ENCODE assay signal across 7 mouse cellular contexts in genomic region chr15:98608058-98608783, GRCm38 (mm10). TPM values are rescaled to one million over a fixed set of nuclear protein-coding genes. Genes with fewer than 3 reads are reported as not detected.
DNase-seq lines count a peak whose midpoint lies in the region; ATAC-seq and TF ChIP-seq lines count a peak whose summit lies in the region.

No protein-coding gene starts in this region.

- 33% methylated on average over 10 of the region's 10 CpGs for WGBS in spleen, adult 2 months
- 17% methylated on average over 10 of the region's 10 CpGs for WGBS in forebrain, embryonic 12.5 days
- WGBS in kidney, adult 2 months = 3% methylated on average over 10 of the region's 10 CpGs
- 13% methylated on average over 8 of the region's 10 CpGs for WGBS in midbrain, postnatal 0 days

- no peaks in the 10 kb centered on the region; the same call in 1 of the 2 replicates for H3K4me1 ChIP-seq in spleen, adult 2 months (ENCODE audit: control insufficient read depth, insufficient read depth, insufficient read length)
- H3K4me1 ChIP-seq in forebrain, embryonic 12.5 days = peaks cover 33% of the 10 kb centered on the region
- H3K4me1 ChIP-seq in kidney, adult 2 months (ENCODE audit: control insufficient read depth, insufficient read depth, low read length) = peaks cover 9% of the 10 kb centered on the region
- peaks cover 12% of the 10 kb centered on the region for H3K4me1 ChIP-seq in midbrain, postnatal 0 days (ENCODE audit: insufficient read depth, low read length)

- 0 out of 2 replicates have a peak overlapping the region, but pooled peaks have one; percentile 8 for H3K27ac ChIP-seq in spleen, adult 2 months (ENCODE audit: insufficient read depth, low read length)
- H3K27ac ChIP-seq in forebrain, embryonic 12.5 days = peak overlapping the region; percentile 89; the same call in 1 of the 2 replicates
- peak overlapping the region; percentile 84 for H3K27ac ChIP-seq in kidney, adult 2 months (ENCODE audit: insufficient read depth, low read depth, low read length)
- no peak overlapping the region; the same call in 1 of the 2 replicates for H3K27ac ChIP-seq in midbrain, postnatal 0 days (ENCODE audit: low read depth, low read length)

- no peak for ATAC-seq in forebrain, embryonic 12.5 days (ENCODE audit: low FRiP score)
- ATAC-seq in midbrain, postnatal 0 days (ENCODE audit: low FRiP score) = no peak

- no peak for TF ChIP-seq CTCF in spleen, adult 2 months (IDR thresholded peaks at IDR 0.05; ENCODE audit: extremely low read depth, insufficient read depth, insufficient read length, insufficient replicate concordance)
- TF ChIP-seq CTCF in kidney, adult 2 months (conservative IDR thresholded peaks at IDR 0.05; ENCODE audit: insufficient read depth, insufficient read length, low read depth, low read length) = no peak
- TF ChIP-seq CTCF in midbrain, postnatal 0 days (IDR thresholded peaks at IDR 0.05) = no peak

- H3K9me3 ChIP-seq in forebrain, embryonic 12.5 days = no peaks in the 10 kb centered on the region
- no peaks in the 10 kb centered on the region for H3K9me3 ChIP-seq in midbrain, postnatal 0 days (ENCODE audit: low read length)

- TF ChIP-seq POLR2A in spleen, adult 2 months (IDR thresholded peaks at IDR 0.05; ENCODE audit: low read depth, low read length) = no peak
- TF ChIP-seq POLR2A in kidney, adult 2 months (IDR thresholded peaks at IDR 0.05; ENCODE audit: low read depth, low read length) = no peak

- peak overlapping the region; percentile 77 for H3K4me2 ChIP-seq in forebrain, embryonic 12.5 days
- peak overlapping the region; percentile 93 for H3K4me2 ChIP-seq in midbrain, postnatal 0 days (ENCODE audit: low read depth, low read length, poor library complexity, severe bottlenecking)

- peak overlapping the region; percentile 92 for H3K9ac ChIP-seq in forebrain, embryonic 12.5 days
- H3K9ac ChIP-seq in midbrain, postnatal 0 days (replicated peaks; ENCODE audit: low read length, poor library complexity, severe bottlenecking) = peak overlapping the region; percentile 86

- H3K4me3 ChIP-seq in spleen, adult 2 months (ENCODE audit: extremely low read depth, insufficient read depth, insufficient read length) = peak overlapping the region; percentile 61; the same call in 1 of the 2 replicates
- peak overlapping the region; percentile 82 for H3K4me3 ChIP-seq in forebrain, embryonic 12.5 days (replicated peaks)
- H3K4me3 ChIP-seq in kidney, adult 2 months (ENCODE audit: insufficient read depth, low read depth, low read length) = peak overlapping the region; percentile 92
- H3K4me3 ChIP-seq in midbrain, postnatal 0 days (ENCODE audit: low read depth, low read length) = peak overlapping the region; percentile 92

- peaks cover 10% of the 10 kb centered on the region for H3K27me3 ChIP-seq in spleen, adult 2 months (ENCODE audit: control insufficient read depth, insufficient read depth, low read length)
- no peaks in the 10 kb centered on the region for H3K27me3 ChIP-seq in forebrain, embryonic 12.5 days
- H3K27me3 ChIP-seq in kidney, adult 2 months (replicated peaks; ENCODE audit: control insufficient read depth, insufficient read depth, low read length) = no peaks in the 10 kb centered on the region
- no peaks in the 10 kb centered on the region for H3K27me3 ChIP-seq in midbrain, postnatal 0 days (ENCODE audit: insufficient read depth, low read length)

- DNase-seq in spleen, adult 2 months (ENCODE audit: low read depth in 1 of 2, low spot score in 2 of 2) = no peak
- DNase-seq in spleen, postnatal 36 days (ENCODE audit: low spot score in 2 of 2) = no peak
- peak; percentile 48 for DNase-seq in kidney, adult 2 months
- no peak for DNase-seq in midbrain, postnatal 0 days (ENCODE audit: low spot score)
- no peak for DNase-seq in ovary, postnatal 14 days (ENCODE audit: low spot score)
- no peak for DNase-seq in cerebellum, postnatal 10 days

- H3K36me3 ChIP-seq in spleen, adult 2 months (ENCODE audit: control insufficient read depth, insufficient read depth, low read length) = no peaks in the 10 kb centered on the region
- peaks cover 20% of the 10 kb centered on the region for H3K36me3 ChIP-seq in forebrain, embryonic 12.5 days (replicated peaks)
- H3K36me3 ChIP-seq in kidney, adult 2 months (ENCODE audit: control insufficient read depth, insufficient read depth, low read length) = no peaks in the 10 kb centered on the region
- peaks cover 12% of the 10 kb centered on the region for H3K36me3 ChIP-seq in midbrain, postnatal 0 days (ENCODE audit: insufficient read depth, low read length)

RNA-seq across cellular contexts. Expression of gene Adcy6, which starts 1.7 kb away (rescaled TPM):
- 23.2 and 24.2 TPM in 2 replicates for polyA plus RNA-seq in spleen, adult 2 months (2012; rRNA removed)
- polyA plus RNA-seq in forebrain, embryonic 12.5 days (2016; fragmentation: Nextera tagmentation; extraction: Ambion mirVana) = 12.9 and 14.2 TPM in 2 replicates
- 98.7 and 104 TPM in 2 replicates for polyA plus RNA-seq in kidney, adult 2 months (2012; rRNA removed)
- total RNA-seq in midbrain, postnatal 0 days (2014; rRNA removed) = 38.0 and 40.3 TPM in 2 replicates
- 5.5 and 7.2 TPM in 2 replicates for polyA plus RNA-seq in midbrain, postnatal 0 days (2015; fragmentation: Nextera tagmentation; extraction: Ambion mirVana)

RNA-seq across cellular contexts. Expression of gene Cacnb3, which starts 22.4 kb away (rescaled TPM):
- 22.4 and 31.0 TPM in 2 replicates for polyA plus RNA-seq in spleen, adult 2 months (2012; rRNA removed)
- polyA plus RNA-seq in forebrain, embryonic 12.5 days (2016; fragmentation: Nextera tagmentation; extraction: Ambion mirVana) = 77.1 and 80.4 TPM in 2 replicates
- polyA plus RNA-seq in kidney, adult 2 months (2012; rRNA removed) = 20.2 and 21.7 TPM in 2 replicates
- 211 and 239 TPM in 2 replicates for total RNA-seq in midbrain, postnatal 0 days (2014; rRNA removed)
- 150 and 155 TPM in 2 replicates for polyA plus RNA-seq in midbrain, postnatal 0 days (2015; fragmentation: Nextera tagmentation; extraction: Ambion mirVana)

RNA-seq across cellular contexts. Expression of gene 4930415O20Rik, which starts 37.4 kb away (rescaled TPM):
- 0.27 TPM in 1 of 2 replicates, not detected in the other for polyA plus RNA-seq in spleen, adult 2 months (2012; rRNA removed)
- polyA plus RNA-seq in forebrain, embryonic 12.5 days (2016; fragmentation: Nextera tagmentation; extraction: Ambion mirVana) = not detected in 2 replicates
- polyA plus RNA-seq in kidney, adult 2 months (2012; rRNA removed) = 1.0 and 1.1 TPM in 2 replicates
- total RNA-seq in midbrain, postnatal 0 days (2014; rRNA removed) = 0.82 TPM in 1 of 2 replicates, not detected in the other
- polyA plus RNA-seq in midbrain, postnatal 0 days (2015; fragmentation: Nextera tagmentation; extraction: Ambion mirVana) = 0.31 TPM in 1 of 2 replicates, not detected in the other

RNA-seq across cellular contexts. Expression of gene Ccnt1, which starts 37.5 kb away (rescaled TPM):
- polyA plus RNA-seq in spleen, adult 2 months (2012; rRNA removed) = 9.4 and 9.5 TPM in 2 replicates
- 61.2 and 63.2 TPM in 2 replicates for polyA plus RNA-seq in forebrain, embryonic 12.5 days (2016; fragmentation: Nextera tagmentation; extraction: Ambion mirVana)
- polyA plus RNA-seq in kidney, adult 2 months (2012; rRNA removed) = 10.0 and 11.0 TPM in 2 replicates
- 36.1 and 54.6 TPM in 2 replicates for total RNA-seq in midbrain, postnatal 0 days (2014; rRNA removed)
- polyA plus RNA-seq in midbrain, postnatal 0 days (2015; fragmentation: Nextera tagmentation; extraction: Ambion mirVana) = 47.4 and 49.7 TPM in 2 replicates

RNA-seq across cellular contexts. Expression of gene Ddx23, which starts 54.5 kb away (rescaled TPM):
- polyA plus RNA-seq in spleen, adult 2 months (2012; rRNA removed) = 31.5 and 31.8 TPM in 2 replicates
- 23.9 and 24.1 TPM in 2 replicates for polyA plus RNA-seq in forebrain, embryonic 12.5 days (2016; fragmentation: Nextera tagmentation; extraction: Ambion mirVana)
- 23.8 and 24.4 TPM in 2 replicates for polyA plus RNA-seq in kidney, adult 2 months (2012; rRNA removed)
- total RNA-seq in midbrain, postnatal 0 days (2014; rRNA removed) = 46.7 and 50.5 TPM in 2 replicates
- polyA plus RNA-seq in midbrain, postnatal 0 days (2015; fragmentation: Nextera tagmentation; extraction: Ambion mirVana) = 14.0 and 20.5 TPM in 2 replicates
